Mouse (Mus musculus): ENCODE results near the gene Sh3bgrl3. TPM values are rescaled to one million over a fixed set of nuclear protein-coding genes. Genes with fewer than 3 reads are reported as not detected.

Sh3bgrl3 gene
- polyA plus RNA-seq, 1 experiment from 2014 or later: 166 TPM

DNA sequence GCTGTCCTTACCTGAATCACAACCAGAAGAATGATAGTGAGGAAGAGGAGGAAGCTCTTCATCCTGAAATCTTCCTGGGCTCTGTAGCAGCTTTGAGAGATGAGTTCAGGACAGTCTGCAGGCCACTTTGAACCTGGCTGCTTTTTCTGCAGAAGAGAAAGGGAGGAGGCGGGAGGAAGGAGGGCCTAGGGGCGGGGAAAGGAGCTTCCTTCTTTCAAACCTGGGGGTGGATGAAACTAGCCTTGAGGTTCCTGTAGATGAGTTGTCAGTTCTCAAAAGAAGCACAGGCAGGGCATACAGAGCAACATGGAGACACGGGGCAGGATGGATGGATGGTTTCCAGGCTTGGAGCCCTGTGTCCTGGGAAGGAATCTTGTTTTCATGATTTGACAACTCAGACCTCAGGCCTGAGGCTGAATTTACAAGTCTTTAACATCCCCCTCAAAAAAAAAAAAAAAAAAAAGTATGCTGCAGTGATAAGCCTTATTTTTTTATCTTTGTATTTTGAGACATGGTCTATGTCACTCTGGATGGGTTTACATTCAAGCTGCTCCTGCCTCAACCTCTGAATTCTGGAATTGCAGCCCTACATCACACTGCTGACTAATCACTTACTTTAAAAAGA, 33.6 kb downstream of the Sh3bgrl3 start, which contains the start of gene Cd52:
Gene Cd52 (minus strand): TSS at position 160 of the 625 bp plus-strand sequence.
- Histone ChIP-seq H3K4me2 (peak within 1 kb of the TSS; percentile 21), H3K4me3 (replicated peaks) (peak within 1 kb of the TSS; percentile 28)

DNA sequence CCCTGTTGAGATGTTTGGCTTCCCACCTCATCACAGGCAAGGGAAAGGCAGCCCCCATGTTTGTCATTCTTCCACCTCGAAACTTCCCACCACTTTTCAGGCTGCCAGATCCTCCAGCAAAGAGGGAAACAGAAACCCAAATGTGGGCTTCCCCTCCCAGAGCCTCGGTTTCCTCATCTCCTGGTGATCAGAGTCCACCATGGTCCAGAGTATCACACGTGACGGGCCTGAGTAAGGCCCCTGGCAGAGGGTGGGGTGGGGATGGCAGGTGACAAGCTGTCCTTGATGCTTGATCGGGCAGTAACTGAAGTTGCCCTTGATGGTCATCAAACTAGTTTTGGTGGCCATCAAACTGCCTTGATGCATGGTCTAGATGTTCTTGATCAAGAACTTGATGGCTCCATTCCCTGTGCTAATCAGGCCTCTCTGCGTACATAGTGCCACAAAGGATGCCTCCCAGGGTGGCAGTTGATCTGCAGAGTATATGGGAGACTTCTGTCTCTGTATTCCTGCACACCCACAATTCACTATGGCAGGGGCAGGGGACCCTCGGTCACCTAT, 34.5 kb downstream of the Sh3bgrl3 start:
- peak overlapping the region; percentile 21 for H3K4me2 ChIP-seq

More for the DNA sequence above, 33.6 kb downstream of the Sh3bgrl3 start, which contains the start of gene Cd52:
- H3K27me3 ChIP-seq: no peaks in the 10 kb centered on the region
- H3K4me1 ChIP-seq (replicated peaks): no peaks in the 10 kb centered on the region
- no peaks in the 10 kb centered on the region for H3K9me3 ChIP-seq (replicated peaks)
- no peak within 1 kb of the TSS for H3K9ac ChIP-seq
- peak within 1 kb of the TSS; percentile 7; the same call in 1 of the 2 replicates for H3K27ac ChIP-seq (replicated peaks)
- no peaks in the 10 kb centered on the region for H3K36me3 ChIP-seq (replicated peaks)
- WGBS (ENCODE audit: insufficient replicate concordance): 23% methylated on average over 3 of the region's 3 CpGs
- no peak for ATAC-seq (ENCODE audit: insufficient read depth)

DNA sequence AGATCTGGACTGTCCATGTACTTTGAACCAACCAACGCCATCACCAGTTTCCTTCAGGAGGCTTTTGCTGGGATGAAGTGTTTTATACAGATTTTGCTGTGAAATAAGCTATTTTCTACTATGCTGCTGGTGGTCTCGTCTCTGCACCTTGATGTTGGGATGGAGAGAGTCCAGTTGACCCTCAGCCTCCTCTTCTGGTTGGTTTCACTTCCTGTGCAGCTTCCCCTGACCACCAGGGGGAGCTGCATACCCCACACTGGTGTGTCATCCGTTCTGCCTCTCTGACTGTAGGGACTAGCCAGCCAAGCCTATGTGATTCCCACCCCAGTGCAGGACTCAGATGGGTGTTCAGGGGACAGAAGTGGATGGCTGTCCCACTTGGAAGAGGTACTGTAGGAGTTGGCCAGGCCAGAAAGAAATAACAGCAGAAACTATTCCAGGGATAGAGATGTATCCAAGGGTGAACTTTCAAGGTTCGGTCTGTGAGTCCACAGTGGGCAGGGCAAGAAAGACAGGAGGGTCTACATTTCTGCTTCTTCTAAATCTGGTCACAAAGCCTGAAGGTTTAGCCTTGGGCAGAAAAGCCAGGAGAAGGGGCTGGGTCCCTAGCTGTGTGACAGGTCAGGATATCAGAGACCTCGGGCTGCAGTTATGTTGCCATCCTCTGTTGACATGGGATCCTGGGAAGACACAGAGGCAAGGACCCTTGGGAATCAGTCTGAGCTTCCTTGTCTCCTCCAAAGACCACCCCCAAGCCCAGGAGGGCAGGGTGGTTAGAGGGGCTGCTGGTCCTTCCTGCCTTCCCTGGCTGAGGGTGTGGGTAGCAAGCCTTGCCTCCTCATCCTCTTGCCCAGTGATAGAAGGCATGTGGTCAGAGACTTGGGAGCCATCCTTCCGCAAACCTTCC, 36.0 kb downstream of the Sh3bgrl3 start:
- Histone ChIP-seq H3K36me3 (replicated peaks) (no peaks in the 10 kb centered on the region), H3K9ac (no peak overlapping the region), H3K4me2 (0 out of 2 replicates have a peak overlapping the region, but pooled peaks have one; percentile 21), H3K4me3 (replicated peaks) (no peak overlapping the region), H3K9me3 (replicated peaks) (no peaks in the 10 kb centered on the region), H3K4me1 (replicated peaks) (no peaks in the 10 kb centered on the region), H3K27ac (replicated peaks) (no peak overlapping the region), H3K27me3 (no peaks in the 10 kb centered on the region)
- WGBS (ENCODE audit: insufficient replicate concordance): 58% methylated on average over 6 of the region's 6 CpGs
- ATAC-seq (ENCODE audit: insufficient read depth): no peak

More for the DNA sequence above, 34.5 kb downstream of the Sh3bgrl3 start:
- Histone ChIP-seq H3K9me3 (replicated peaks) (no peaks in the 10 kb centered on the region), H3K27me3 (no peaks in the 10 kb centered on the region), H3K4me3 (replicated peaks) (peak overlapping the region; percentile 28), H3K36me3 (replicated peaks) (no peaks in the 10 kb centered on the region), H3K9ac (no peak overlapping the region), H3K27ac (replicated peaks) (peak overlapping the region; percentile 7; the same call in 1 of the 2 replicates), H3K4me1 (replicated peaks) (no peaks in the 10 kb centered on the region)
- WGBS (ENCODE audit: insufficient replicate concordance): 52% methylated on average over 7 of the region's 7 CpGs
- ATAC-seq (ENCODE audit: insufficient read depth): no peak

DNA sequence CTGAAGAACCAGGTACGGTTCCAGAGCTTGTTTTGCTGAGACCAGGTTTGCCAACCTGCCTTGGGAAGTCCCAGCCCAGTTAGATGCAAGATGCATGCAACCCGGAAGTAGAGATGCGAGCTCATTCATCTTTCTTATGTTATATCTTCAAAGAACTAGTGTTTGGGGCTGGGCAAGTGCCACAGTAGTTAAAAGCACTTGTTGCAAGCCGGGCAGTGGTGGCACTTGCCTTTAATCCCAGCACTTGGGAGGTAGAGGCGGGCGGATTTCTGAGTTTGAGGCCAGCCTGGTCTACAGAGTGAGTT, 37.4 kb downstream of the Sh3bgrl3 start:
- WGBS (ENCODE audit: insufficient replicate concordance): 65% methylated on average over 6 of the region's 6 CpGs
- H3K36me3 ChIP-seq (replicated peaks): no peaks in the 10 kb centered on the region

DNA sequence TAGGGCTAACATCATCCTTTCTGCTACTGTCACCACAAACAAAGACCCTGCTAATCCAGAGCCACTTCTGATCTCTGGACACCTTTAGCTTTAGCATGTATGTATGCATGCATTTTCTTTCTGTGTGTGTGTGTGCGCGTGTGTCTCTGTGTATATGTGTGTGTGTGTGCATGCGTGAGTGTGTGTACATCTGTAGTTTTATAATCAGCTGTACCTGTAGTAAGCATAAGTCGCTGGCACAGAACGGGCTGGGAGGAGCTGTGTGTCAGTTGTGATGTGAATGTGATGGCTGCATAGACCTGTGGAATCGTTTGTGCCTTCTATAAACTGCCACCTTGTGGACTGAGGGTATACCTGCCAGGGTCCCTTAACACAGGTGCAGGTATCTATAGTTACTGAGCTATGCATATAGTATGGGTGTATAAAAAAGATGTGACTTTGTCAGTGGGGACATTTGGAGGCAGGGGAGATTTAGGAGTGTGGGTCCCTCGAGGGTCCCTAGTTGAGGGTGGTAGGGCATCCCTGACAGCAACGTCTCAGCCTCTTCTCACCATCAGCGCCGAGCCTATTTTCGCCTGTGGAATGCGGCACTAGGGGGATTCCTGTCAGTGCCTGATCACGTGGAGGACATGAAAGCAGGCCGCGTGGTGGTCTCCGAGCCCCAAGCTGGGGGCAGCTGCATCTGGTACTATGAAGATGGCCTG, 37.9 kb downstream of the Sh3bgrl3 start:
- ATAC-seq (ENCODE audit: insufficient read depth): no peak
- Histone ChIP-seq H3K9ac (no peak overlapping the region), H3K27ac (replicated peaks) (no peak overlapping the region), H3K36me3 (replicated peaks) (no peaks in the 10 kb centered on the region), H3K4me3 (replicated peaks) (no peak overlapping the region), H3K9me3 (replicated peaks) (no peaks in the 10 kb centered on the region), H3K27me3 (no peaks in the 10 kb centered on the region), H3K4me1 (replicated peaks) (no peaks in the 10 kb centered on the region), H3K4me2 (no peak overlapping the region)
- WGBS (ENCODE audit: insufficient replicate concordance): 72% methylated on average over 16 of the region's 16 CpGs

More for the DNA sequence above, 37.4 kb downstream of the Sh3bgrl3 start:
- ATAC-seq (ENCODE audit: insufficient read depth): no peak
- Histone ChIP-seq H3K4me1 (replicated peaks) (no peaks in the 10 kb centered on the region), H3K27me3 (no peaks in the 10 kb centered on the region), H3K9ac (no peak overlapping the region), H3K27ac (replicated peaks) (no peak overlapping the region), H3K4me3 (replicated peaks) (no peak overlapping the region), H3K4me2 (no peak overlapping the region), H3K9me3 (replicated peaks) (no peaks in the 10 kb centered on the region)

DNA sequence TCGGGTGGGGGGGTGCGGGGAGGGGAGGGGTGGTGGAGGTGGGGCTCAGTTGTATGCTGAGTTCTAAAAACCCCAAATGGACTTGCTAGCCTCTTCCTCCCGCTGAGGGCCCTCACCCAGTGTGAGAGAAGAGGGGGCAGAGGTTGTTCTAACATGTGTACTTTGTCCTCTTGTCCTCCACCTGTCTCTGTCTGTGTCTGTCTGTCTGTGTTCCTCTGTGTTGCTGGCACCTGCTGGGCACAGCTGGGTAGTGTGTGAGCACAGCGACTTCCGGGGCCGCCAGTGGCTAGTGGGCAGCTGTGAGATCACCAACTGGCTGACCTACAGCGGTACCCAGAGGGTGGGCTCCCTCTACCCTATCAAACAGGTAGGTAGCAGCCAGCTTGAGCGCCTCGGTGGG, 39.6 kb downstream of the Sh3bgrl3 start:
- Histone ChIP-seq H3K36me3 (replicated peaks) (no peaks in the 10 kb centered on the region), H3K27ac (replicated peaks) (no peak overlapping the region), H3K27me3 (no peaks in the 10 kb centered on the region), H3K4me2 (no peak overlapping the region), H3K4me1 (replicated peaks) (no peaks in the 10 kb centered on the region), H3K9me3 (replicated peaks) (no peaks in the 10 kb centered on the region), H3K9ac (no peak overlapping the region), H3K4me3 (replicated peaks) (no peak overlapping the region)
- WGBS (ENCODE audit: insufficient replicate concordance): 59% methylated on average over 9 of the region's 9 CpGs
- ATAC-seq (ENCODE audit: insufficient read depth): no peak

DNA sequence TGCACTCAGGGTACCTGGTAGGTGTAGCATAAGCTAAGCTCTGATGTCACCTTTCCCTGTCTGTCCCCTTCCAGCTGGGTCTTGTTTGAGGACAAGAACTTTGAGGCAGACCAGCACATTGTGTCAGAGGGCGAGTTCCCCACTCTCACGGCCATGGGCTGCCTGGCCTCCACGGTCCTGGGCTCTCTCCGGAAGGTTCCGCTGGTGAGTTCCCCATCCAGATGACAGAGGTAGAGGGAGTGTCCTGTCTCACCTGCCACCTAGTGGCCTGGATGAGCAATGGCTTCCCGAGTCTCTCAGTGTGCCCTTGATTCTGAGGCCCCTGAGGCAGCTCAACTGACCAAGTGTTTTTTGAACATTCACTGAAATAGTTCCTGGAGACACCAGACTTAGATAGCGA, 41.2 kb downstream of the Sh3bgrl3 start:
- no peak overlapping the region for H3K27ac ChIP-seq (replicated peaks)
- peaks cover 8% of the 10 kb centered on the region; the same call in 1 of the 2 replicates for H3K27me3 ChIP-seq
- H3K4me3 ChIP-seq (replicated peaks): no peak overlapping the region
- 14% methylated on average over 7 of the region's 7 CpGs for WGBS (ENCODE audit: insufficient replicate concordance)
- no peak for ATAC-seq (ENCODE audit: insufficient read depth)
- H3K36me3 ChIP-seq (replicated peaks): no peaks in the 10 kb centered on the region
- H3K4me1 ChIP-seq (replicated peaks): peaks cover 2% of the 10 kb centered on the region
- no peaks in the 10 kb centered on the region for H3K9me3 ChIP-seq (replicated peaks)
- no peak overlapping the region for H3K4me2 ChIP-seq
- H3K9ac ChIP-seq: no peak overlapping the region

DNA sequence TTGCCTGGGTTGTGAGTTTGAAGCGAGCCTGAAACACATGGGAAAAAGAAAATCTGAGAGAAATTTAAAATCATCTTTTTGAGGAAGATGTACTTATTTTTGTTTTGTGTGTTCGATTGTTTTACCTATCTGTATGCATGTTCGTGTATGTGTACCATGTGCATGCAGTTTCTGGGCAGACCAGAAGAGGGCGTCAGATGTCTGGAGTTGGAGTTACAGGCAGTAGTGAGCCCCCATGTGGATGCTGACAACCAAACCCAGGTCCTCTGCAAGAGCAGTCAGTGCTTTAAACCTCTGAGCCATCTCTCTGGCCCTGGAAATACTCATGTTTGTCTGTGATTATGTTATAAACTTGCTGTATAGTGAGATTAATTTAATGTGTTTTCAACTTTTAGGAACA, 43.6 kb downstream of the Sh3bgrl3 start:
- Histone ChIP-seq H3K9ac (no peak overlapping the region), H3K27me3 (peaks cover 32% of the 10 kb centered on the region), H3K9me3 (replicated peaks) (no peaks in the 10 kb centered on the region), H3K36me3 (replicated peaks) (no peaks in the 10 kb centered on the region), H3K4me3 (replicated peaks) (no peak overlapping the region), H3K4me2 (no peak overlapping the region), H3K27ac (replicated peaks) (no peak overlapping the region), H3K4me1 (replicated peaks) (peaks cover 16% of the 10 kb centered on the region)
- WGBS (ENCODE audit: insufficient replicate concordance): 67% methylated on average over 4 of the region's 4 CpGs
- ATAC-seq (ENCODE audit: insufficient read depth): no peak

DNA sequence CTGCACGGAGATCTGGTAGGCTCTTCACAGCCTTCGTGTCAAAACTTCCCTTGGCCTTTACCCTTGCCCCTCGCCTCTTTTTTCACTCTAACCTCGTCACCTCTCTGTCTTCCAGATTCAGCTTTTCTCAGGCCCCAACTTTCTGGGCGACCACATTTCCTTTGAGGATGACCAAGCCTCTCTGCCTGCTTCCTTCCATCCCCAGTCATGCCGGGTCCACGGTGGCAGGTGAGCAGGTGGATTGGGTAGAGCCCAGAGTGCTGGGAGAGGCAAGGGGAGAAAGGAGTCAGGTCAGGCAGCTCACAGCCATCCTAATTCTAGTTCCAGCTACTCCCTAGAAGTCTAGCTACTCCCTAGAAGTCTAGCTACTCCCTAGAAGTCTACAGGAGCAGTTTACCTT, 46.1 kb downstream of the Sh3bgrl3 start:
- peak overlapping the region; percentile 50 for H3K4me3 ChIP-seq (replicated peaks)
- peak overlapping the region; percentile 71 for H3K4me2 ChIP-seq
- peaks cover 33% of the 10 kb centered on the region for H3K27me3 ChIP-seq
- peaks cover 16% of the 10 kb centered on the region for H3K4me1 ChIP-seq (replicated peaks)
- WGBS (ENCODE audit: insufficient replicate concordance): 17% methylated on average over 7 of the region's 7 CpGs
- H3K27ac ChIP-seq (replicated peaks): no peak overlapping the region
- H3K36me3 ChIP-seq (replicated peaks): no peaks in the 10 kb centered on the region
- H3K9me3 ChIP-seq (replicated peaks): no peaks in the 10 kb centered on the region
- H3K9ac ChIP-seq: no peak overlapping the region
- ATAC-seq (ENCODE audit: insufficient read depth): no peak

DNA sequence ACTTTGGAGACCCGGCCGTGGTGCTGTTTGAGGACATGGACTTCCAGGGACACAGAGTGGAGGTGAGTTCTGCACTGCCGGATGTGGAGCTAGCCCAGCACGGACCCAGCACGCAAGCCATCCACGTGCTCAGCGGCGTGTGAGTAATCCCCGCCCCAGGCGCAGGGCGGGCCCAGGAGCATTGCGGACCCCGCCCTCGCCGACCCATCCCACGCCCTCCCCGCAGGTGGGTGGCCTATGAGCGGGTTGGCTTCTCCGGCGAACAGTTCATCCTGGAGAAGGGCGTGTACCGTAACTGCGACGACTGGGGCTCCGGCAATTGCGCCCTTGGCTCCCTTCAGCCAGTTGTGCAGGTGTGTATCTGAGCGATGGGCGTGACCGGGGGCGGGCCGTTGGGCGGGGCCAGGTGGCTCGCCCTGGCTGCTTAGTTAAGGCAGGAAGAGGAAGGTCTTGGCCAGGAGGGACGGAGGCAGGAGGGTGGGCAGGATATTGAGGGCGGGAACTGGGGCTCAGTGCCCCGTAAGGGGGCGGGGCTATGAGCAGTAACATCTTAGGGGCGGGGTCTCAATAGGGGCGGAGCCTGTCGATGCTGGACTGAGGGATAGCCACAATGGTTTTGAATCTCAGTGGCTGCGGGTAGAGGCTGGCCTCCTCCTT, 46.7 kb downstream of the Sh3bgrl3 start:
- Histone ChIP-seq H3K9me3 (replicated peaks) (no peaks in the 10 kb centered on the region), H3K36me3 (replicated peaks) (no peaks in the 10 kb centered on the region), H3K9ac (no peak overlapping the region), H3K4me3 (replicated peaks) (peak overlapping the region; percentile 50), H3K27me3 (peaks cover 33% of the 10 kb centered on the region), H3K4me2 (peak overlapping the region; percentile 71), H3K4me1 (replicated peaks) (peaks cover 16% of the 10 kb centered on the region), H3K27ac (replicated peaks) (no peak overlapping the region)
- peak; percentile 87 for ATAC-seq (ENCODE audit: insufficient read depth)
- under 1% methylated on average over 41 of the region's 41 CpGs for WGBS (ENCODE audit: insufficient replicate concordance)

All from liver, embryonic 15.5 days (tissue).